ENCODE assay signal across 37 mouse cellular contexts in the genomic region with DNA sequence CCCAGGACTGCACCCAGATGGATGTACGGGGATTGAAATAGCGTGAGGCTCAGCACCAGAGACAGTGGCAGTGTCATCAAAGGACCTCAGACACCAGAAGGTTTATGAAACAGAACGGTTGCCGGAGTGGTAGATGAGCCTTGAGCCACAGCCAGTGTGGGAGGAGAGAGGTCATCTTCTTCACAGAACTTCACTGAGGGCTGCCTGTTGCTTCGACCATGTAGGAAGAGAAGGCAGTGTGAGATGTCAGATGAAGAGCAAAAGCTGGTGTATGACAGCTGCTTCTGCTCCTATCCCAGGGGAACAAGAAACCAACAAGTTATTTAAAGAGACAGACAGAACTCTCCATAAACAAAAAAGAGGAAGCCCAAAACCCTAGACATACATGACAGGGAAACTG. TPM values are rescaled to one million over a fixed set of nuclear protein-coding genes. Genes with fewer than 3 reads are reported as not detected.
DNase-seq lines count a peak whose midpoint lies in the region; ATAC-seq and TF ChIP-seq lines count a peak whose summit lies in the region.
"Had no signal": no experiment of that assay in that cellular context is flagged by ENCODE, and none has a peak within 500 bp of the region (broad histone marks: within the 10 kb centered on the region; RNA-seq: fewer than 3 reads in every experiment).

No protein-coding gene starts in this region.

- dilution Hi-C loops in CH12.LX (cut with MboI; ENCODE audit: extremely low pct_ligation_motif_present, extremely low pct_unique_long_range_greater_than_20kb, low sequenced_read_pairs): no loop called here

- in situ Hi-C loops in CH12.LX (cut with MboI; ENCODE audit: low pct_ligation_motif_present, low pct_unique_long_range_greater_than_20kb, low sequenced_read_pairs): loop anchor here (5.0 kb wide), 1 partner anchor 37 kb away; the partner anchor contains the start of gene Cpn2

- peak; percentile 69; the same call in 1 of the 2 replicates for ATAC-seq in lung, embryonic 14.5 days (ENCODE audit: insufficient read depth)
- ATAC-seq: forebrain, embryonic 13.5 days; intestine, postnatal 0 days; midbrain, embryonic 15.5 days had no signal

- no peak for TF ChIP-seq EP300 in CH12.LX (IDR thresholded peaks at IDR 0.05; ENCODE audit: low read length)

- no peak overlapping the region for H3K27ac ChIP-seq in lung, embryonic 14.5 days (ENCODE audit: low read depth)
- no peak overlapping the region for H3K27ac ChIP-seq in CH12.LX (ENCODE audit: insufficient read depth, low read depth)
- H3K27ac ChIP-seq: forebrain, embryonic 13.5 days; hindbrain, embryonic 13.5 days; liver, embryonic 14.5 days; macrophage; midbrain, embryonic 10.5 days; midbrain, embryonic 15.5 days; stomach, postnatal 0 days had no signal

- no peaks in the 10 kb centered on the region for H3K9me3 ChIP-seq in lung, embryonic 14.5 days (ENCODE audit: low read depth, low read length)
- peaks cover 7% of the 10 kb centered on the region for H3K9me3 ChIP-seq in CH12.LX (replicated peaks; ENCODE audit: low read length)
- H3K9me3 ChIP-seq: forebrain, embryonic 13.5 days; hindbrain, embryonic 13.5 days; midbrain, embryonic 10.5 days; midbrain, embryonic 15.5 days had no signal

- H3K79me2 ChIP-seq in CH12.LX (replicated peaks; ENCODE audit: control insufficient read depth, extremely low read depth, insufficient read depth, poor library complexity, severe bottlenecking): no peaks in the 10 kb centered on the region

- peaks cover 27% of the 10 kb centered on the region for H3K27me3 ChIP-seq in lung, embryonic 14.5 days (ENCODE audit: insufficient read depth, low read length)
- peaks cover 5% of the 10 kb centered on the region for H3K27me3 ChIP-seq in CH12.LX (replicated peaks)

- H3K4me3 ChIP-seq in lung, embryonic 14.5 days (ENCODE audit: low read depth, low read length): no peak overlapping the region
- no peak overlapping the region for H3K4me3 ChIP-seq in CH12.LX (replicated peaks in 1 of 3; ENCODE audit: low read depth in 2 of 3, low read length in 2 of 3, poor library complexity in 1 of 3)
- H3K4me3 ChIP-seq: erythroblast, embryonic 14.5 days; forebrain, embryonic 13.5 days; hindbrain, embryonic 13.5 days; midbrain, embryonic 10.5 days; midbrain, embryonic 15.5 days had no signal

- intact Hi-C loops in heart, postnatal 36 days (cut with DNase I): no loop called here

- no peak for TF ChIP-seq CTCF in lung, embryonic 14.5 days (IDR thresholded peaks at IDR 0.05; ENCODE audit: low read depth)
- no peak for TF ChIP-seq CTCF in CH12.LX (conservative IDR thresholded peaks at IDR 0.05 in 1 of 2, IDR thresholded peaks at IDR 0.05 in 1 of 2; ENCODE audit: low read depth in 2 of 2, low read length in 2 of 2)

- no peak overlapping the region for H3K9ac ChIP-seq in lung, embryonic 14.5 days
- H3K9ac ChIP-seq in CH12.LX (ENCODE audit: insufficient read depth, low read depth): no peak overlapping the region
- H3K9ac ChIP-seq: forebrain, embryonic 13.5 days; hindbrain, embryonic 13.5 days; liver, embryonic 14.5 days; midbrain, embryonic 15.5 days had no signal

- H3K36me3 ChIP-seq in lung, embryonic 14.5 days (ENCODE audit: insufficient read depth): no peaks in the 10 kb centered on the region
- H3K36me3 ChIP-seq in CH12.LX (replicated peaks in 1 of 2; ENCODE audit: control insufficient read depth in 1 of 2, insufficient read depth in 1 of 2, low read length in 1 of 2): peaks cover 0 to 11% of the 10 kb centered on the region in 2 experiments
- H3K36me3 ChIP-seq: hindbrain, embryonic 13.5 days; midbrain, embryonic 10.5 days; midbrain, embryonic 15.5 days had no signal

- TF ChIP-seq RAD21 in CH12.LX (IDR thresholded peaks at IDR 0.05; ENCODE audit: low read depth, low read length): no peak

- DNase-seq in heart, adult 11 months: peak; percentile 80
- no peak for DNase-seq in heart, postnatal 36 days
- peak; percentile 76 for DNase-seq in lung, embryonic 14.5 days
- DNase-seq in lung, adult 18-20 months: no peak
- peak; percentile 25 for DNase-seq in CH12.LX (ENCODE audit: extremely low read depth)
- DNase-seq in lung, postnatal 25 days (ENCODE audit: low spot score): peak; percentile 42
- DNase-seq in embryo, embryonic 9.5 days (ENCODE audit: extremely low spot score): no peak
- DNase-seq: adrenal gland, postnatal 14 days; cerebellum, adult 11 months; cerebellum, adult 9-10 months; gastrocnemius, postnatal 10 days; heart, postnatal 4 days; kidney, postnatal 4 days; left cerebral cortex, postnatal 4 days; right cerebral cortex, adult 18-20 months; spleen, adult 18-20 months; thymus, adult 18-20 months; thymus, postnatal 36 days had no signal

- TF ChIP-seq POLR2A in CH12.LX (IDR thresholded peaks at IDR 0.05; ENCODE audit: low read depth, low read length): no peak

- WGBS in lung, embryonic 14.5 days: 29% methylated on average over 5 of the region's 5 CpGs

- H3K4me1 ChIP-seq in lung, embryonic 14.5 days (ENCODE audit: insufficient read depth): no peaks in the 10 kb centered on the region; the same call in 1 of the 2 replicates
- peaks cover 4 to 16% of the 10 kb centered on the region in 2 experiments for H3K4me1 ChIP-seq in CH12.LX (ENCODE audit: control insufficient read depth in 1 of 2, insufficient read depth in 2 of 2)

- H3K4me2 ChIP-seq in lung, embryonic 14.5 days: no peak overlapping the region
- H3K4me2 ChIP-seq in CH12.LX (ENCODE audit: insufficient read depth, low read depth, poor library complexity, severe bottlenecking): no peak overlapping the region
- H3K4me2 ChIP-seq: forebrain, embryonic 13.5 days; hindbrain, embryonic 13.5 days; midbrain, embryonic 15.5 days had no signal

TF ChIP-seq in CH12.LX, 34 proteins besides CTCF, POLR2A, EP300 and RAD21:
- 0 out of 2 replicates have a peak, but pooled peaks have one; percentile 9 for TF ChIP-seq MEF2A (IDR thresholded peaks at IDR 0.05; ENCODE audit: borderline replicate concordance, low read depth, low read length)
- no peak for TF ChIP-seq NELFE (IDR thresholded peaks at IDR 0.05; ENCODE audit: low read depth, low read length)
- no peak for TF ChIP-seq JUN (IDR thresholded peaks at IDR 0.05; ENCODE audit: insufficient read depth, low read depth, low read length)
- TF ChIP-seq TBP (conservative IDR thresholded peaks at IDR 0.05; ENCODE audit: low read depth, low read length): no peak
TF ChIP-seq in CH12.LX: peak in this region for 1.

RNA-seq across cellular contexts. Expression of gene Gp5, which starts 6.3 kb away (rescaled TPM):
- under 1 TPM; 0.38 to 0.44 TPM for total RNA-seq in heart, postnatal 36 days (2021)
- polyA plus RNA-seq in lung, embryonic 14.5 days (2014; fragmentation: Nextera tagmentation; extraction: Ambion mirVana): 2.4 and 3.1 TPM in 2 replicates
- 0.17 and 0.25 TPM in 2 replicates for total RNA-seq in CH12.LX (2012; rRNA removed)
- total RNA-seq in CH12.LX (2014; rRNA removed): 0.09 TPM in 1 of 2 replicates, not detected in the other
- 0.11 TPM in 1 of 2 replicates, not detected in the other for polyA plus RNA-seq in CH12.LX (2012; ENCODE audit: insufficient read length, low read depth)

RNA-seq across cellular contexts. Expression of gene Lrrc15, which starts 21.2 kb away (rescaled TPM):
- total RNA-seq in heart, postnatal 36 days (2021): under 1 TPM; 0.16 to 0.17 TPM
- polyA plus RNA-seq in lung, embryonic 14.5 days (2014; fragmentation: Nextera tagmentation; extraction: Ambion mirVana): 0.54 and 0.79 TPM in 2 replicates
- total RNA-seq in CH12.LX (2012; rRNA removed) (not detected in 2 replicates), CH12.LX (2014; rRNA removed) (not detected in 2 replicates)
- polyA plus RNA-seq in CH12.LX (2012; ENCODE audit: insufficient read length, low read depth): not detected in 2 replicates
- total RNA-seq: left cerebral cortex, adult 8-10 months; neutrophil, adult 5-6 weeks had no signal
- polyA plus RNA-seq: erythroblast, embryonic 14.5 days; macrophage had no signal

RNA-seq across cellular contexts. Expression of gene Cpn2, which starts 36.9 kb away (rescaled TPM):
- under 1 TPM; 0.11 to 0.19 TPM for total RNA-seq in heart, postnatal 36 days (2021)
- not detected in 2 replicates for polyA plus RNA-seq in lung, embryonic 14.5 days (2014; fragmentation: Nextera tagmentation; extraction: Ambion mirVana)
- total RNA-seq in CH12.LX (2012; rRNA removed): not detected in 2 replicates
- not detected in 2 replicates for total RNA-seq in CH12.LX (2014; rRNA removed)
- not detected in 2 replicates for polyA plus RNA-seq in CH12.LX (2012; ENCODE audit: insufficient read length, low read depth)
- total RNA-seq: heart, postnatal 4 days; layer of hippocampus, adult 8-10 months; layer of hippocampus, postnatal 25 days; left cerebral cortex, adult 8-10 months; left cerebral cortex, postnatal 4 days had no signal
- polyA plus RNA-seq: embryonic facial prominence, embryonic 14.5 days; forebrain, embryonic 13.5 days; gonadal fat pad, adult 2 months; heart, embryonic 16.5 days; hindbrain, embryonic 13.5 days; kidney, embryonic 14.5 days; limb, embryonic 14.5 days; macrophage; midbrain, embryonic 10.5 days; midbrain, embryonic 15.5 days; neural tube, embryonic 11.5 days; stomach, postnatal 0 days had no signal

Comparison
In these comparisons a context has a peak if more than half of its experiments do, and no peak if none do; other contexts are left out.
1. DNase-seq: peak in heart, adult 11 months (single experiment), lung, embryonic 14.5 days (single experiment), CH12.LX (single experiment) and lung, postnatal 25 days (single experiment); none in heart, postnatal 36 days (0 of 2), lung, adult 18-20 months (0 of 2) and embryo, embryonic 9.5 days (single experiment).